Mouse (Mus musculus): Measurements from ENCODE around the gene Qrich2. TPM values are rescaled to one million over a fixed set of nuclear protein-coding genes. Genes with fewer than 3 reads are reported as not detected.

Qrich2 gene
- total and polyA plus RNA-seq, 3 experiments, result 0.29 to 0.38 (median 0.32) TPM

DNA sequence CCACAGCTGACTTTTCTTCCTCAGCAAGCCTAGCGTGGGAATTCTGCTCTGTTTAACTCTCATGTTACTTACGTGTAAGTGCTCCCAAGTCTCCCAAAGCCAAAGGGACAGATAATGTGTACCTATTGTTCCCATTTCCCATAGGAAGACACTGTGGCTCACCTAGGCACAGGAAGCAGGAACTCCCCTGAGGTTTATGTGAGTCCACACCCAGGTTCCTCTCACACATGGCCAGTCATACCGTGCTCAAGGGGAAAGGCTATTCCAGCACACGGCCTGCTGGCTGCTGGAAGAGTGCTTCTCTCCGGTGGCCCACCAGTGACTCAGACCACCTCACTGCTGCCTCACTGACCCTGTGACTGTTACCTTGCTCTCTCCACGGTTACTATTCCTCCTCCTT is 44.9 kb downstream of the Qrich2 start:
- H3K79me2 ChIP-seq (replicated peaks; ENCODE audit: control insufficient read depth, extremely low read depth, insufficient read depth, poor library complexity, severe bottlenecking), result peaks cover 26% of the 10 kb centered on the region
- TF ChIP-seq MAZ (IDR thresholded peaks at IDR 0.05; ENCODE audit: low read depth, low read length) (no peak; the same call in 1 of the 2 replicates), ELF1 (IDR thresholded peaks at IDR 0.05; ENCODE audit: low read depth, low read length) (peak; percentile 55), MAFK (IDR thresholded peaks at IDR 0.05; ENCODE audit: insufficient replicate concordance, low read length) (no peak), NRF1 (IDR thresholded peaks at IDR 0.05; ENCODE audit: low read depth, low read length) (no peak), UBTF (IDR thresholded peaks at IDR 0.05; ENCODE audit: low read depth, low read length) (no peak), TCF12 (IDR thresholded peaks at IDR 0.05; ENCODE audit: low read depth, low read length) (0 out of 2 replicates have a peak, but pooled peaks have one; percentile 12), CTCF (conservative IDR thresholded peaks at IDR 0.05 in 1 of 2, IDR thresholded peaks at IDR 0.05 in 1 of 2; ENCODE audit: low read depth in 2 of 2, low read length in 2 of 2) (no peak), IRF4 (IDR thresholded peaks at IDR 0.05; ENCODE audit: low read depth, low read length) (peak; percentile 62), ZNF384 (IDR thresholded peaks at IDR 0.05; ENCODE audit: low read depth, low read length) (no peak), JUND (conservative IDR thresholded peaks at IDR 0.05; ENCODE audit: low read depth, low read length) (no peak), MAX (IDR thresholded peaks at IDR 0.05; ENCODE audit: low read length) (peak; percentile 39; the same call in 1 of the 2 replicates), SMC3 (IDR thresholded peaks at IDR 0.05; ENCODE audit: low read depth, low read length) (no peak), NELFE (IDR thresholded peaks at IDR 0.05; ENCODE audit: low read depth, low read length) (0 out of 2 replicates have a peak, but pooled peaks have one; percentile 11), EP300 (IDR thresholded peaks at IDR 0.05; ENCODE audit: low read length) (peak; percentile 45), SIN3A (IDR thresholded peaks at IDR 0.05; ENCODE audit: low read length) (no peak; the same call in 1 of the 2 replicates), ETS1 (conservative IDR thresholded peaks at IDR 0.05; ENCODE audit: low read depth, low read length) (0 out of 2 replicates have a peak, but pooled peaks have one; percentile 11), BHLHE40 (IDR thresholded peaks at IDR 0.05; ENCODE audit: low read depth, low read length) (peak; percentile 41; the same call in 1 of the 2 replicates), HCFC1 (IDR thresholded peaks at IDR 0.05; ENCODE audit: low read depth, low read length) (no peak), RAD21 (IDR thresholded peaks at IDR 0.05; ENCODE audit: low read depth, low read length) (no peak), POLR2AphosphoS2 (IDR thresholded peaks at IDR 0.05; ENCODE audit: low read depth, low read length) (no peak), CHD2 (IDR thresholded peaks at IDR 0.05; ENCODE audit: low read length) (peak; percentile 52; the same call in 1 of the 2 replicates), USF2 (conservative IDR thresholded peaks at IDR 0.05; ENCODE audit: low read depth, low read length) (no peak), KAT2A (IDR thresholded peaks at IDR 0.05; ENCODE audit: insufficient replicate concordance, low read length) (no peak), MXI1 (IDR thresholded peaks at IDR 0.05; ENCODE audit: low read depth, low read length) (0 out of 2 replicates have a peak, but pooled peaks have one; percentile 33), MYC (IDR thresholded peaks at IDR 0.05; ENCODE audit: low read depth, low read length) (0 out of 2 replicates have a peak, but pooled peaks have one; percentile 67), POLR2A (IDR thresholded peaks at IDR 0.05; ENCODE audit: low read depth, low read length) (no peak)
- H3K27ac ChIP-seq (ENCODE audit: insufficient read depth, low read depth), result peak overlapping the region; percentile 64
- peaks cover 43 to 92% of the 10 kb centered on the region in 2 experiments for H3K4me1 ChIP-seq (ENCODE audit: control insufficient read depth in 1 of 2, insufficient read depth in 2 of 2)
- H3K9me3 ChIP-seq (replicated peaks; ENCODE audit: low read length), result no peaks in the 10 kb centered on the region
- in situ Hi-C loops (cut with MboI; ENCODE audit: low pct_ligation_motif_present, low pct_unique_long_range_greater_than_20kb, low sequenced_read_pairs), result loop anchor here (25.0 kb wide), 1 partner anchor 784 kb away; the partner anchor contains the start of gene Slc25a19
- dilution Hi-C loops (cut with MboI; ENCODE audit: extremely low pct_ligation_motif_present, extremely low pct_unique_long_range_greater_than_20kb, low sequenced_read_pairs), result no loop called here
- peaks cover 0 to 3% of the 10 kb centered on the region in 2 experiments for H3K36me3 ChIP-seq (replicated peaks in 1 of 2; ENCODE audit: control insufficient read depth in 1 of 2, insufficient read depth in 1 of 2, low read length in 1 of 2)
- H3K4me2 ChIP-seq (ENCODE audit: insufficient read depth, low read depth, poor library complexity, severe bottlenecking), result peak overlapping the region; percentile 40
- H3K4me3 ChIP-seq (replicated peaks in 1 of 3; ENCODE audit: low read depth in 2 of 3, low read length in 2 of 3, poor library complexity in 1 of 3), result peak overlapping the region in 1 of 3 experiments; percentile 32
- H3K9ac ChIP-seq (ENCODE audit: insufficient read depth, low read depth), result peak overlapping the region; percentile 4
- no peaks in the 10 kb centered on the region for H3K27me3 ChIP-seq (replicated peaks)
- no peak for DNase-seq (ENCODE audit: extremely low read depth)

All from CH12.LX (cell line).